Mouse (Mus musculus): ENCODE data around the gene Slc35b2. TPM values are rescaled to one million over a fixed set of nuclear protein-coding genes. Genes with fewer than 3 reads are reported as not detected.

Slc35b2 gene
- polyA plus RNA-seq, 1 experiment from 2014 or later, result 96.2 TPM

DNA sequence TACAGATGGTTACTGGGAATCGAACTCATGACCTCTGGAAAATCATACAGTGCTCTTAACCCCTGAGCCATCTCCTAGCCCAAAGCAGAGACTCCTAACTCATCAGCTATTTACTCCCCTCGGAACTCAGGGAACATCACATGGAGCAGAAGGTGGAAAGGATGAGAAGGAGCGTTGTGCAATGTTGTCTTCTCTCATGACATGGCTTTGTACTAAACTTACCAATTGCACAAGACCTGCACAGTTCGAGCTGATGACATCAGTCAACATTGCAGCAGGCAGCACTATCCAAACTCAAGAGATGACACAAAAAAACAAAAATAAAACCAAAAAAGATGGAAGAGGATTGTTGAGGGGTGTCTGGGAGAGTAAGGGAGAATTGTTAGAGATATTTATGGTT, 44.7 kb downstream of the Slc35b2 start:
- Histone ChIP-seq H3K9me3 (ENCODE audit: control insufficient read depth, low read length) (no peaks in the 10 kb centered on the region), H3K4me1 (ENCODE audit: control insufficient read depth, insufficient read depth, low read depth, low read length) (no peaks in the 10 kb centered on the region), H3K27me3 (replicated peaks; ENCODE audit: control insufficient read depth, insufficient read depth, low read length) (no peaks in the 10 kb centered on the region), H3K27ac (ENCODE audit: low read depth, low read length) (no peak overlapping the region), H3K36me3 (ENCODE audit: control insufficient read depth, insufficient read depth, low read length) (no peaks in the 10 kb centered on the region), H3K9ac (ENCODE audit: low read depth, low read length) (no peak overlapping the region), H3K4me2 (ENCODE audit: low read length) (no peak overlapping the region), H3K4me3 (ENCODE audit: low read length) (no peak overlapping the region)
- ATAC-seq, result no peak
- 88% methylated on average over 4 of the region's 4 CpGs for WGBS

GRCm38 (mm10) chr17:45610144-45610866, 46.6 kb downstream of the Slc35b2 start:
- H3K27me3 ChIP-seq (replicated peaks; ENCODE audit: control insufficient read depth, insufficient read depth, low read length), result no peaks in the 10 kb centered on the region
- no peaks in the 10 kb centered on the region for H3K9me3 ChIP-seq (ENCODE audit: control insufficient read depth, low read length)
- no peaks in the 10 kb centered on the region for H3K4me1 ChIP-seq (ENCODE audit: control insufficient read depth, insufficient read depth, low read depth, low read length)
- ATAC-seq, result no peak; the same call in 1 of the 2 replicates
- H3K4me2 ChIP-seq (ENCODE audit: low read length), result no peak overlapping the region
- no peak overlapping the region for H3K27ac ChIP-seq (ENCODE audit: low read depth, low read length)
- H3K9ac ChIP-seq (ENCODE audit: low read depth, low read length), result no peak overlapping the region
- no peaks in the 10 kb centered on the region for H3K36me3 ChIP-seq (ENCODE audit: control insufficient read depth, insufficient read depth, low read length)
- WGBS, result 33% methylated on average over 5 of the region's 5 CpGs
- H3K4me3 ChIP-seq (ENCODE audit: low read length), result no peak overlapping the region

DNA sequence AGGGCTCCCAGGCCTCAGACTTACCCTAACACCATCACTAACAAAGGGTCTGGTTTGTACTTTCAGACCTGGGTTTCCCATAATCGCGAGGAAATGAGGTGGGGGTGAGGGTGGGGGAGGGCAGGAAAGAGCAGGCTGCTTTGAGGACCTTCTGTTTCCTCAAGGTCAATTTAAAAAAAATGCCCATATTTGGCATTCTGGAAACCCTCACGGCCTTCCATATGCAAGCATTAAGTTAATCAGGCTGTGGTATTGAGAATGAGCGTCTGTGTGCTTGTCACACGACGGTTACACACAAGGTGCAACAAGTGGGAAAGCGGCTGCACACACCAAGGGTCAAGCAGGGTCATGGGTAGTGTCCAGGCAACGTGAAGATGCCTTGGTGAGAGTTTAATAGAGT, 48.3 kb downstream of the Slc35b2 start:
- WGBS, result 84% methylated on average over 8 of the region's 8 CpGs
- Histone ChIP-seq H3K27me3 (replicated peaks; ENCODE audit: control insufficient read depth, insufficient read depth, low read length) (no peaks in the 10 kb centered on the region), H3K36me3 (ENCODE audit: control insufficient read depth, insufficient read depth, low read length) (no peaks in the 10 kb centered on the region), H3K9ac (ENCODE audit: low read depth, low read length) (no peak overlapping the region), H3K4me2 (ENCODE audit: low read length) (no peak overlapping the region), H3K27ac (ENCODE audit: low read depth, low read length) (no peak overlapping the region), H3K4me1 (ENCODE audit: control insufficient read depth, insufficient read depth, low read depth, low read length) (no peaks in the 10 kb centered on the region), H3K4me3 (ENCODE audit: low read length) (no peak overlapping the region), H3K9me3 (ENCODE audit: control insufficient read depth, low read length) (no peaks in the 10 kb centered on the region)
- ATAC-seq, result no peak

DNA sequence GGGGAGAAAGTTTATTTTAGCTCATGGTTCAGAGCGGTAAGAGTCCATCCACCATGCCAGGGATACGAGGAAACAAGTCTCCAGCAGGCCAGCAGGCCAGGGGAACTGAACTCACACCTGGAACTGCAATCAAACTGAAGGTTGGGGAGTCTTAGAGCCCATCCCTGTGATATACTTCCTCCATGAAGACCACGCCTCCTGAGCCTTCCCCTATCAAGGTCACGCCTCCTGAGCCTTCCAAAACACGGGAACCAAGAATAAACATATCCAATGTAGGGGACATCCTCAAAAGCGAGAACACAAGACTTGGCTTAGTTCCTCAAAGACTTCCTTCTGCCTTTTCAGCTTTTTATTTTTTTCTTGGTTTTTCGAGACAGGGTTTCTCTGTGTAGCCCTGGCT, 49.2 kb downstream of the Slc35b2 start:
- Histone ChIP-seq H3K4me1 (ENCODE audit: control insufficient read depth, insufficient read depth, low read depth, low read length) (no peaks in the 10 kb centered on the region), H3K4me3 (ENCODE audit: low read length) (no peak overlapping the region), H3K27me3 (replicated peaks; ENCODE audit: control insufficient read depth, insufficient read depth, low read length) (no peaks in the 10 kb centered on the region), H3K4me2 (ENCODE audit: low read length) (no peak overlapping the region), H3K9me3 (ENCODE audit: control insufficient read depth, low read length) (no peaks in the 10 kb centered on the region), H3K27ac (ENCODE audit: low read depth, low read length) (no peak overlapping the region), H3K9ac (ENCODE audit: low read depth, low read length) (no peak overlapping the region), H3K36me3 (ENCODE audit: control insufficient read depth, insufficient read depth, low read length) (no peaks in the 10 kb centered on the region)
- 86% methylated on average over 7 of the region's 7 CpGs for WGBS
- ATAC-seq, result no peak

GRCm38 (mm10) chr17:45616046-45616650, 52.5 kb downstream of the Slc35b2 start:
- H3K27me3 ChIP-seq (replicated peaks; ENCODE audit: control insufficient read depth, insufficient read depth, low read length), result no peaks in the 10 kb centered on the region; the same call in 1 of the 2 replicates
- H3K27ac ChIP-seq (ENCODE audit: low read depth, low read length), result no peak overlapping the region
- no peaks in the 10 kb centered on the region for H3K9me3 ChIP-seq (ENCODE audit: control insufficient read depth, low read length)
- H3K4me3 ChIP-seq (ENCODE audit: low read length), result no peak overlapping the region
- peaks cover 3% of the 10 kb centered on the region; the same call in 1 of the 2 replicates for H3K4me1 ChIP-seq (ENCODE audit: control insufficient read depth, insufficient read depth, low read depth, low read length)
- WGBS, result 61% methylated on average over 4 of the region's 4 CpGs
- no peaks in the 10 kb centered on the region for H3K36me3 ChIP-seq (ENCODE audit: control insufficient read depth, insufficient read depth, low read length)
- no peak overlapping the region for H3K4me2 ChIP-seq (ENCODE audit: low read length)
- no peak overlapping the region for H3K9ac ChIP-seq (ENCODE audit: low read depth, low read length)
- no peak for ATAC-seq

- no peak for ATAC-seq
- no peak overlapping the region for H3K4me3 ChIP-seq (ENCODE audit: low read length)
- 87% methylated on average over 3 of the region's 3 CpGs for WGBS
Measured at GRCm38 (mm10) chr17:45616679-45617078, 53.0 kb downstream of the Slc35b2 start.

More at GRCm38 (mm10) chr17:45616679-45617078, 53.0 kb downstream of the Slc35b2 start:
- no peaks in the 10 kb centered on the region for H3K36me3 ChIP-seq (ENCODE audit: control insufficient read depth, insufficient read depth, low read length)
- peaks cover 3% of the 10 kb centered on the region; the same call in 1 of the 2 replicates for H3K4me1 ChIP-seq (ENCODE audit: control insufficient read depth, insufficient read depth, low read depth, low read length)
- H3K9ac ChIP-seq (ENCODE audit: low read depth, low read length), result no peak overlapping the region
- no peak overlapping the region for H3K4me2 ChIP-seq (ENCODE audit: low read length)
- H3K9me3 ChIP-seq (ENCODE audit: control insufficient read depth, low read length), result no peaks in the 10 kb centered on the region
- no peaks in the 10 kb centered on the region; the same call in 1 of the 2 replicates for H3K27me3 ChIP-seq (replicated peaks; ENCODE audit: control insufficient read depth, insufficient read depth, low read length)
- H3K27ac ChIP-seq (ENCODE audit: low read depth, low read length), result no peak overlapping the region

Other genes with a start within 250 kb of the Slc35b2 start
- 54.7 and 57.0 TPM in 2 replicates for gene Cdc5l, start 130.1 kb upstream of the Slc35b2 start, polyA plus RNA-seq (2015; fragmentation: Nextera tagmentation; extraction: Ambion mirVana)
- gene Spats1, start 88.5 kb upstream of the Slc35b2 start, polyA plus RNA-seq (2015; fragmentation: Nextera tagmentation; extraction: Ambion mirVana), result 2.4 and 3.5 TPM in 2 replicates
- gene Aars2, start 57.0 kb upstream of the Slc35b2 start, polyA plus RNA-seq (2015; fragmentation: Nextera tagmentation; extraction: Ambion mirVana), result 20.6 and 21.7 TPM in 2 replicates
- gene Tcte1, start 40.4 kb upstream of the Slc35b2 start, polyA plus RNA-seq (2015; fragmentation: Nextera tagmentation; extraction: Ambion mirVana), result 6.1 and 6.3 TPM in 2 replicates
- gene Tmem151b, start 14.2 kb upstream of the Slc35b2 start, polyA plus RNA-seq (2015; fragmentation: Nextera tagmentation; extraction: Ambion mirVana), result 29.3 and 31.7 TPM in 2 replicates
- 6.1 and 6.8 TPM in 2 replicates for gene Nfkbie, start 8.2 kb upstream of the Slc35b2 start, polyA plus RNA-seq (2015; fragmentation: Nextera tagmentation; extraction: Ambion mirVana)
- gene Hsp90ab1, start 9.4 kb downstream of the Slc35b2 start, polyA plus RNA-seq (2015; fragmentation: Nextera tagmentation; extraction: Ambion mirVana), result 1,542 and 1,571 TPM in 2 replicates
- gene Slc29a1, start 35.7 kb downstream of the Slc35b2 start, polyA plus RNA-seq (2015; fragmentation: Nextera tagmentation; extraction: Ambion mirVana), result 55.7 and 56.5 TPM in 2 replicates
- gene Mymx, start 38.2 kb downstream of the Slc35b2 start, polyA plus RNA-seq (2015; fragmentation: Nextera tagmentation; extraction: Ambion mirVana), result 1.2 TPM in 1 of 2 replicates, not detected in the other
- gene Capn11, start 95.5 kb downstream of the Slc35b2 start, polyA plus RNA-seq (2015; fragmentation: Nextera tagmentation; extraction: Ambion mirVana), result 0.75 and 0.79 TPM in 2 replicates
- gene Mrpl14, start 122.4 kb downstream of the Slc35b2 start, polyA plus RNA-seq (2015; fragmentation: Nextera tagmentation; extraction: Ambion mirVana), result 128 and 134 TPM in 2 replicates
- 147 and 148 TPM in 2 replicates for gene Tmem63b, start 123.0 kb downstream of the Slc35b2 start, polyA plus RNA-seq (2015; fragmentation: Nextera tagmentation; extraction: Ambion mirVana)
- 0.66 TPM in 1 of 2 replicates, not detected in the other for gene 1600014C23Rik, start 170.0 kb downstream of the Slc35b2 start, polyA plus RNA-seq (2015; fragmentation: Nextera tagmentation; extraction: Ambion mirVana)